Mouse (Mus musculus): ENCODE data around the gene Ctnnd2. TPM values are rescaled to one million over a fixed set of nuclear protein-coding genes. Genes with fewer than 3 reads are reported as not detected.

The Ctnnd2 gene
- total RNA-seq, 4 experiments from 2014 or later = 232 to 241 (median 238) TPM

GRCm38 (mm10) chr15:30709754-30710105 lies 537.3 kb downstream of the Ctnnd2 start:
- DNase-seq (ENCODE audit: low spot score in 2 of 2) = no peak

- no peak for DNase-seq (ENCODE audit: low spot score in 2 of 2)
Measured at GRCm38 (mm10) chr15:30714823-30715222, 542.4 kb downstream of the Ctnnd2 start.

GRCm38 (mm10) chr15:30718811-30719210 lies 546.4 kb downstream of the Ctnnd2 start:
- DNase-seq (ENCODE audit: low spot score in 2 of 2) = no peak

- DNase-seq (ENCODE audit: low spot score in 2 of 2) = peak in 1 of 2 experiments; percentile 50
Measured at GRCm38 (mm10) chr15:30719226-30719625, 546.8 kb downstream of the Ctnnd2 start.

- no peak for DNase-seq (ENCODE audit: low spot score in 2 of 2)
Measured at GRCm38 (mm10) chr15:30721098-30721497, 548.7 kb downstream of the Ctnnd2 start.

- DNase-seq (ENCODE audit: low spot score in 2 of 2) = no peak
Measured at GRCm38 (mm10) chr15:30726066-30726465, 553.7 kb downstream of the Ctnnd2 start.

- no peak for DNase-seq (ENCODE audit: low spot score in 2 of 2)
Measured at GRCm38 (mm10) chr15:30738178-30738577, 565.8 kb downstream of the Ctnnd2 start.

- DNase-seq (ENCODE audit: low spot score in 2 of 2) = peak; percentile 40 to 45
Measured at GRCm38 (mm10) chr15:30740728-30741127, 568.3 kb downstream of the Ctnnd2 start.

- DNase-seq (ENCODE audit: low spot score in 2 of 2) = no peak
Measured at GRCm38 (mm10) chr15:30757991-30758390, 585.6 kb downstream of the Ctnnd2 start.

GRCm38 (mm10) chr15:30762211-30762610 lies 589.8 kb downstream of the Ctnnd2 start:
- no peak for DNase-seq (ENCODE audit: low spot score in 2 of 2)

GRCm38 (mm10) chr15:30762695-30763285 lies 590.4 kb downstream of the Ctnnd2 start:
- DNase-seq (ENCODE audit: low spot score in 2 of 2) = no peak

GRCm38 (mm10) chr15:30776931-30777330 lies 604.5 kb downstream of the Ctnnd2 start:
- DNase-seq (ENCODE audit: low spot score in 2 of 2) = no peak

- DNase-seq (ENCODE audit: low spot score in 2 of 2) = no peak
Measured at GRCm38 (mm10) chr15:30777801-30778200, 605.4 kb downstream of the Ctnnd2 start.

GRCm38 (mm10) chr15:30779903-30780302 lies 607.5 kb downstream of the Ctnnd2 start:
- no peak for DNase-seq (ENCODE audit: low spot score in 2 of 2)

- no peak for DNase-seq (ENCODE audit: low spot score in 2 of 2)
Measured at GRCm38 (mm10) chr15:30780977-30781376, 608.6 kb downstream of the Ctnnd2 start.

GRCm38 (mm10) chr15:30785706-30786320 lies 613.4 kb downstream of the Ctnnd2 start:
- DNase-seq (ENCODE audit: low spot score in 2 of 2) = no peak

GRCm38 (mm10) chr15:30793260-30793659 lies 620.9 kb downstream of the Ctnnd2 start:
- no peak for DNase-seq (ENCODE audit: low spot score in 2 of 2)

- no peak for DNase-seq (ENCODE audit: low spot score in 2 of 2)
Measured at GRCm38 (mm10) chr15:30795723-30796122, 623.3 kb downstream of the Ctnnd2 start.

- peak in 1 of 2 experiments; percentile 14 for DNase-seq (ENCODE audit: low spot score in 2 of 2)
Measured at GRCm38 (mm10) chr15:30827424-30828263, 655.3 kb downstream of the Ctnnd2 start.

GRCm38 (mm10) chr15:30857277-30858176 lies 685.1 kb downstream of the Ctnnd2 start:
- no peak for DNase-seq (ENCODE audit: low spot score in 2 of 2)

GRCm38 (mm10) chr15:30867429-30867828 lies 695.0 kb downstream of the Ctnnd2 start:
- DNase-seq (ENCODE audit: low spot score in 2 of 2) = no peak

Measured in left cerebral cortex, adult 8-10 months (tissue).